Mouse (Mus musculus) heart, postnatal 14 days (tissue): ENCODE measurements around the gene Scand1. TPM values are rescaled to one million over a fixed set of nuclear protein-coding genes. Genes with fewer than 3 reads are reported as not detected.

Source experiments
- microRNA-seq, 2 experiments: library from miRNA; unstranded; fragments of <30 nt; microRNA quantifications; one replicate each; pipeline ENCODE4 v1.2.0; 2021 to 2022
- total RNA-seq, 2 experiments: library from RNA; stranded (reverse); gene quantifications; 2 replicates each; pipeline ENCODE4 v1.2.3; 2021

Gene Scand1
- total RNA-seq, 2 experiments from 2014 or later, result 78.8 to 79.7 TPM

Small RNA genes lying within 50 kb of the gene (microRNA-seq; reads per million reads assigned to microRNA genes)
- gene Gm22759, result 0 reads per million in 2 experiments

Other genes with a start within 250 kb of the Scand1 start
- gene Spag4, start 247.5 kb downstream of the Scand1 start, total RNA-seq, result 1 to 10 TPM in 1 of 2 experiments, under 1 TPM in 1; 0.29 to 1.2 TPM
- gene Cpne1, start 200.7 kb downstream of the Scand1 start, total RNA-seq, result 10 to 100 TPM; 20.7 to 23.5 TPM
- gene Rbm12, start 200.7 kb downstream of the Scand1 start, total RNA-seq, result 10 to 100 TPM; 19.7 to 20.3 TPM
- 10 to 100 TPM; 14.9 to 15.6 TPM for gene Gm28036, start 185.6 kb downstream of the Scand1 start, total RNA-seq
- 100 to 1,000 TPM; 297 to 305 TPM for gene Romo1, start 168.7 kb downstream of the Scand1 start, total RNA-seq
- 10 to 100 TPM; 65.0 to 70.5 TPM for gene Nfs1, start 168.5 kb downstream of the Scand1 start, total RNA-seq
- 100 to 1,000 TPM; 201 to 205 TPM for gene Rbm39, start 132.5 kb downstream of the Scand1 start, total RNA-seq
- gene Phf20, start 116.2 kb downstream of the Scand1 start, total RNA-seq, result 10 to 100 TPM; 19.5 to 20.3 TPM
- gene Cnbd2, start 405 bp downstream of the Scand1 start, total RNA-seq, result 1 to 10 TPM in 1 of 2 experiments, under 1 TPM in 1; 0.91 to 1.5 TPM
- gene Epb41l1, start 108.2 kb upstream of the Scand1 start, total RNA-seq, result 10 to 100 TPM; 10.1 to 13.9 TPM
- 10 to 100 TPM; 18.8 to 19.5 TPM for gene Aar2, start 234.9 kb upstream of the Scand1 start, total RNA-seq